Mouse (Mus musculus) kidney, embryonic 14.5 days (tissue): Measurements from ENCODE around the gene Eif5b. TPM values are rescaled to one million over a fixed set of nuclear protein-coding genes. Genes with fewer than 3 reads are reported as not detected.
"Not testable (repeated sequence)": the region's sequence is repeated elsewhere in the genome, so short reads cannot be mapped to it uniquely, and the experiment has no call there.

Source experiments
- ATAC-seq: fragments of 200-750 bp; cut with Nextera tagmentation; 2 replicates; pipeline ENCODE4 v1.8.0; 2017; ENCODE audit warnings: moderate number of reproducible peaks, mild to moderate bottlenecking, moderate TSS enrichment, moderate library complexity; ENCODE audit not compliant: low FRiP score, low TSS enrichment
- H3K27ac ChIP-seq: fragments of 300-500 bp; sonication (generic); 2 replicates; pipeline ENCODE4 v1.5.1; 2014; ENCODE audit warnings: low read depth, mild to moderate bottlenecking, low read length, moderate library complexity, mixed read lengths
- H3K27me3 ChIP-seq: fragments of 300-500 bp; sonication (generic); 2 replicates; pipeline ENCODE4 v1.6.1; 2014; ENCODE audit warnings: mild to moderate bottlenecking, low read length; ENCODE audit not compliant: control insufficient read depth, insufficient read depth
- H3K36me3 ChIP-seq: fragments of 300-500 bp; sonication (generic); 2 replicates; pipeline ENCODE4 v1.6.1; 2014; ENCODE audit warnings: low read length, mixed read lengths; ENCODE audit not compliant: control insufficient read depth, insufficient read depth
- H3K4me1 ChIP-seq: fragments of 300-500 bp; sonication (generic); 2 replicates; pipeline ENCODE4 v1.6.1; 2014; ENCODE audit warnings: low read length, mixed read lengths; ENCODE audit not compliant: control insufficient read depth, insufficient read depth
- H3K4me2 ChIP-seq: fragments of 300-500 bp; sonication (generic); replicated peaks from 2 replicates; pipeline ENCODE4 v1.6.1; 2014; ENCODE audit warnings: low read depth, mild to moderate bottlenecking, low read length
- H3K4me3 ChIP-seq: fragments of 300-500 bp; sonication (generic); 2 replicates; pipeline ENCODE4 v1.5.1; 2014; ENCODE audit warnings: mild to moderate bottlenecking, low read length
- H3K9ac ChIP-seq: fragments of 300-500 bp; sonication (generic); 2 replicates; pipeline ENCODE4 v1.6.1; 2014; ENCODE audit warnings: low read depth, mild to moderate bottlenecking, low read length, moderate library complexity
- H3K9me3 ChIP-seq: fragments of 300-500 bp; sonication (generic); 2 replicates; pipeline ENCODE4 v1.6.1; 2016; ENCODE audit warnings: low read length; ENCODE audit not compliant: control insufficient read depth
- WGBS: fragments of 180-500 bp; shearing (Covaris S2); extraction: QIAGEN DNeasy Blood & Tissue Kit; methylation state at CpG from one replicate; pipeline ENCODE4 v1.1.7; 2014; 5-methylcytosine and 5-hydroxymethylcytosine counted together
- polyA plus RNA-seq: library from polyadenylated mRNA; unstranded; fragments of >200 nt; fragmentation: Nextera tagmentation; extraction: Ambion mirVana; gene quantifications from 2 replicates; pipeline ENCODE4 v1.2.1, GENCODE M21; 2014

The Eif5b gene
- polyA plus RNA-seq, 1 experiment from 2014 or later: 29.9 TPM

GRCm38 (mm10) chr1:38058417-38058816 is 60.6 kb downstream of the Eif5b start:
- peaks cover 63% of the 10 kb centered on the region for H3K36me3 ChIP-seq
- ATAC-seq: no peak
- 76% methylated on average over 6 of the region's 6 CpGs for WGBS

DNA sequence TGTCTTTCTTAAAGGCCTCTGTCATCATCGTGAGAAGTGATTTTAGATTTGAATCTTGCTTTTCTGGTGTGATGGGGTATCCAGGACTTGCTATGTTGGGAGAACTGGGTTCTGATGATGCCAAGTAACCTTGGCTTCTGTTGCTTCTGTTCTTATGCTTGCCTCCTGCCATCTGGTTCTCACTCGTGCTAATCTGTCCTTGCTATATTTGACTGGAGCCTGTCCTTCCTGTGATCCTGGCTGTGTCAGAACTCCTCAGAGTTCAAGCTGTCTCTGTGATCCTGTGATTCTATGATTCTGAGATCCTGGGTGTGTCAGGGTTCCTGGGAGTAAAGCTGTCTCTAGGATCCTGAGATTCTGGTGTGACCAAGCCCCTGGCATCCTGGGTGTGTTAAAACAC is 64.3 kb downstream of the Eif5b start:
- H3K36me3 ChIP-seq: peaks cover 59% of the 10 kb centered on the region
- H3K4me1 ChIP-seq, H3K4me3 ChIP-seq, H3K27ac ChIP-seq, H3K27me3 ChIP-seq, ATAC-seq, H3K9ac ChIP-seq, H3K4me2 ChIP-seq, H3K9me3 ChIP-seq: not testable (repeated sequence)
- WGBS: 96% methylated on average over 2 of the region's 2 CpGs

More at GRCm38 (mm10) chr1:38058417-38058816, 60.6 kb downstream of the Eif5b start:
- no peaks in the 10 kb centered on the region for H3K9me3 ChIP-seq
- H3K27me3 ChIP-seq: no peaks in the 10 kb centered on the region
- H3K4me2 ChIP-seq: no peak overlapping the region
- no peaks in the 10 kb centered on the region for H3K4me1 ChIP-seq
- no peak overlapping the region for H3K27ac ChIP-seq
- no peak overlapping the region for H3K9ac ChIP-seq
- H3K4me3 ChIP-seq: no peak overlapping the region

GRCm38 (mm10) chr1:38067276-38067675 is 69.5 kb downstream of the Eif5b start:
- H3K4me3 ChIP-seq: no peak overlapping the region
- no peak for ATAC-seq
- H3K9ac ChIP-seq: no peak overlapping the region
- no peaks in the 10 kb centered on the region for H3K9me3 ChIP-seq
- H3K27ac ChIP-seq: no peak overlapping the region
- no peaks in the 10 kb centered on the region for H3K27me3 ChIP-seq
- H3K4me1 ChIP-seq: no peaks in the 10 kb centered on the region
- WGBS: 96% methylated on average over 10 of the region's 10 CpGs
- peaks cover 68% of the 10 kb centered on the region for H3K36me3 ChIP-seq
- H3K4me2 ChIP-seq: no peak overlapping the region

GRCm38 (mm10) chr1:38071326-38071725 is 73.5 kb downstream of the Eif5b start:
- no peak overlapping the region for H3K9ac ChIP-seq
- H3K36me3 ChIP-seq: peaks cover 65% of the 10 kb centered on the region
- H3K9me3 ChIP-seq: no peaks in the 10 kb centered on the region
- H3K4me3 ChIP-seq: no peak overlapping the region
- H3K27ac ChIP-seq: no peak overlapping the region
- no peak overlapping the region for H3K4me2 ChIP-seq
- WGBS: 90% methylated on average over 8 of the region's 8 CpGs
- H3K4me1 ChIP-seq: no peaks in the 10 kb centered on the region
- no peaks in the 10 kb centered on the region for H3K27me3 ChIP-seq
- ATAC-seq: no peak

- peaks cover 34% of the 10 kb centered on the region for H3K36me3 ChIP-seq
- H3K4me1 ChIP-seq: no peaks in the 10 kb centered on the region
- no peak overlapping the region for H3K4me2 ChIP-seq
- H3K27me3 ChIP-seq: no peaks in the 10 kb centered on the region
- H3K4me3 ChIP-seq: no peak overlapping the region
- H3K9ac ChIP-seq: no peak overlapping the region
- H3K27ac ChIP-seq: no peak overlapping the region
- WGBS: 68% methylated on average over 8 of the region's 8 CpGs
- ATAC-seq: no peak
- no peaks in the 10 kb centered on the region for H3K9me3 ChIP-seq
Measured at GRCm38 (mm10) chr1:38081316-38081715, 83.5 kb downstream of the Eif5b start.

GRCm38 (mm10) chr1:38103214-38103613 is 105.4 kb downstream of the Eif5b start:
- H3K4me1 ChIP-seq: no peaks in the 10 kb centered on the region
- H3K4me3 ChIP-seq: no peak overlapping the region
- H3K9me3 ChIP-seq: no peaks in the 10 kb centered on the region
- 38% methylated on average over 1 of the region's 1 CpGs for WGBS
- no peak overlapping the region for H3K27ac ChIP-seq
- H3K27me3 ChIP-seq: no peaks in the 10 kb centered on the region
- no peak overlapping the region for H3K9ac ChIP-seq
- no peak overlapping the region for H3K4me2 ChIP-seq
- no peak for ATAC-seq
- H3K36me3 ChIP-seq: peaks cover 19% of the 10 kb centered on the region

GRCm38 (mm10) chr1:38103813-38104212 is 106.0 kb downstream of the Eif5b start:
- no peak overlapping the region for H3K4me2 ChIP-seq
- no peaks in the 10 kb centered on the region for H3K27me3 ChIP-seq
- H3K27ac ChIP-seq: no peak overlapping the region
- no peak overlapping the region for H3K9ac ChIP-seq
- ATAC-seq: no peak
- peaks cover 14% of the 10 kb centered on the region for H3K36me3 ChIP-seq
- no peak overlapping the region for H3K4me3 ChIP-seq
- H3K9me3 ChIP-seq: no peaks in the 10 kb centered on the region
- no peaks in the 10 kb centered on the region for H3K4me1 ChIP-seq
- WGBS: 66% methylated on average over 3 of the region's 3 CpGs

Other genes starting within 250 kb of the Eif5b start
- gene Tsga10, start 131.6 kb upstream of the Eif5b start, polyA plus RNA-seq: 5.0 and 7.4 TPM in 2 replicates
- gene Lipt1, start 126.3 kb upstream of the Eif5b start, polyA plus RNA-seq: 10.0 and 11.0 TPM in 2 replicates
- 27.6 and 36.0 TPM in 2 replicates for gene Mitd1, start 107.6 kb upstream of the Eif5b start, polyA plus RNA-seq
- 269 and 340 TPM in 2 replicates for gene Mrpl30, start 107.5 kb upstream of the Eif5b start, polyA plus RNA-seq
- not detected in 2 replicates for gene Lyg2, start 81.5 kb upstream of the Eif5b start, polyA plus RNA-seq
- not detected in 2 replicates for gene Lyg1, start 40.3 kb upstream of the Eif5b start, polyA plus RNA-seq
- 132 and 156 TPM in 2 replicates for gene Txndc9, start 117 bp upstream of the Eif5b start, polyA plus RNA-seq
- 28.5 and 35.5 TPM in 2 replicates for gene Rev1, start 131.8 kb downstream of the Eif5b start, polyA plus RNA-seq